Mouse (Mus musculus) c-Kit-positive CD71-negative TER-119-negative erythroid progenitor cells, embryonic 14.5 days (primary cell): ENCODE measurements at regions not wholly inside any gene's neighbourhood (a gene's known extent, or its start where the extent isn't known, plus 50 kb on each side); places are given as distances from the start of the nearest gene placed in this dataset.

ENCODE experiments used
- DNase-seq: peaks from one replicate; pipeline ENCODE4 v3.0.0-alpha.2; 2013; ENCODE audit warnings: low read depth

GRCm38 (mm10) chr6:16064691-16065090, 344.2 kb downstream of the Mdfic start:
- no peak for DNase-seq

- no peak for DNase-seq
These were observed 344.7 kb downstream of the Mdfic start for GRCm38 (mm10) chr6:16065121-16065520.

GRCm38 (mm10) chr6:16076266-16076665, 355.8 kb downstream of the Mdfic start:
- no peak for DNase-seq

- no peak for DNase-seq
These were observed 356.8 kb downstream of the Mdfic start for GRCm38 (mm10) chr6:16077195-16077810.

- DNase-seq: no peak
These were observed 357.5 kb downstream of the Mdfic start for GRCm38 (mm10) chr6:16077917-16078316.

GRCm38 (mm10) chr6:16086952-16087537, 366.6 kb downstream of the Mdfic start:
- DNase-seq: no peak

- no peak for DNase-seq
These were observed 378.3 kb downstream of the Mdfic start for GRCm38 (mm10) chr6:16098761-16099160.

- no peak for DNase-seq
These were observed 420.5 kb downstream of the Mdfic start for GRCm38 (mm10) chr6:16141009-16141408.

- no peak for DNase-seq
These were observed 424.1 kb downstream of the Mdfic start for GRCm38 (mm10) chr6:16144538-16144937.

GRCm38 (mm10) chr6:16150535-16150934, 430.1 kb downstream of the Mdfic start:
- DNase-seq: no peak

- no peak for DNase-seq
These were observed 431.0 kb downstream of the Mdfic start for GRCm38 (mm10) chr6:16151478-16151877.

GRCm38 (mm10) chr6:16152691-16153090, 432.2 kb downstream of the Mdfic start:
- no peak for DNase-seq

GRCm38 (mm10) chr6:16165012-16165411, 444.6 kb downstream of the Mdfic start:
- no peak for DNase-seq

GRCm38 (mm10) chr6:16171871-16172270, 451.4 kb downstream of the Mdfic start:
- no peak for DNase-seq

GRCm38 (mm10) chr6:16177313-16177712, 456.9 kb downstream of the Mdfic start:
- no peak for DNase-seq

GRCm38 (mm10) chr6:16187983-16188550, 467.6 kb downstream of the Mdfic start:
- no peak for DNase-seq

- no peak for DNase-seq
These were observed 492.5 kb downstream of the Mdfic start for GRCm38 (mm10) chr6:16212975-16213374.

GRCm38 (mm10) chr6:16213635-16214034, 493.2 kb downstream of the Mdfic start:
- no peak for DNase-seq

GRCm38 (mm10) chr6:16221002-16221627, 500.7 kb downstream of the Mdfic start:
- peak; percentile 16 for DNase-seq
